Mouse (Mus musculus): ENCODE measurements at regions not wholly inside any gene's neighbourhood (a gene's known extent, or its start where the extent isn't known, plus 50 kb on each side); places are given as distances from the start of the nearest gene placed in this dataset.

GRCm38 (mm10) chr1:57615155-57615554 lies 158.8 kb upstream of the Spats2l start:
- TF ChIP-seq CTCF (IDR thresholded peaks at IDR 0.05) (no peak), EP300 (IDR thresholded peaks at IDR 0.05) (no peak)
